Mouse (Mus musculus) 3T3-L1 (cell line): ENCODE results near the gene Etv6.

Source experiments
- DNase-seq: peaks from one replicate; pipeline ENCODE4 v3.0.0-alpha.2; 2015; ENCODE audit warnings: low read depth, low spot score

Etv6 gene

DNA sequence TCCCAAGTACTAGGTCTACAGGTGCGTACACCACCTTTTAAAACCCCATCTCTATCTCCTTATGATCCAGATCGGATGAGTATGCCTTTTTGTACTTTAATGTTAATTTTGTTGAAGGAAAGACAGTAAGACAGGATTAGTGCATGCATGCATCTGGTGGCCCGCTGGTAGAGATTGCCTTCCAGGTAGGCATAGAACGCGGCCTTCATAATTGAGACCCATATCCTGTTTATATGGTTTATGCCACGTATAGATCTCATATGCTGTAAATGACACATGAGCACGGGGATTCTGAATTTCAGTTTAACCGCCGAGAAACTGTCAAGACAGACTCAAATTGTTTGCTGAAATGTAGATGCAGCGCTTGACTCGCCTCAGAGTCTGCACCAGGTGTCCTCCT, 133.3 kb downstream of the Etv6 start:
- DNase-seq: no peak

- DNase-seq: no peak
Observed at GRCm38 (mm10) chr6:134171235-134171634, 135.7 kb downstream of the Etv6 start.

DNA sequence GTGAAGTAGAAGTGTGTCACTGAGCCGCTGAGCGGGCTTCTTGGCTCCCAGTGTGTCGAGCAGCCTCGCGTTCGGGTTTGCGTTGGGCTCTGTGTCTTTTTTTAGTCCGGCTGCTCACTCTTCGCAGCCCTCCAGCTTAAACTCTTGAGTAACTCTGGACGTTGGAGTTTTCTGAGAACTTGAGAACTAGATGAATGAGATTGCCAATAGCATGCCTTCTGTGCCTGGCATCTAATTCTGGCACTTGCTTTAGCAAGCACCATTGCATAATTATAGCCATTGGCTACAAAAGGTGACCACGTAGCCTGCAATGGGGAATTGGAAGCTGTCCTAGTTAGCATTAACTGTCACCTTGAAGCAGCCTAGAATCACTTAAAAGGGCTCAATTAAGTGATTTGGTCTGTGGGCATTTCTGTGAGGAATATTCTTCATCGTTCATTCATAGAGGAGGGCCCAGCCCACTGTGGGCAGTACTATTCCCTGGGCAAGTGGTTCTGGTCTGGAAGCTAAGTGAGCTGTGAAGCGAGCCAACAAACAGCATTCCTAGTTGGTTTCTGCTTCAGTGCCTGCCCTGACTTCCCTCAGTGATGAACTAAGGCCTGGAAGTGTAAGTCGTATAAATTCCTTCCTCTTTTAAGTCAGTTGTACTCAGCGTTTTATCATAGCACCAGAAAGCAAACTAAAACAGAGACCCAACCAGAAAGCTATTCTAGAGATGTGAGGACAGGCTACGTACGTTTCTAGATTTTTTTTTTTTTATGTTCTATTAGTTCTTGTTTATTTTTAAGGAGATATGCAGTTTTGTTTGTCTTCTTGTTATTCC, 136.6 kb downstream of the Etv6 start:
- DNase-seq: no peak

- no peak for DNase-seq
Observed at GRCm38 (mm10) chr6:134173439-134173838, 137.9 kb downstream of the Etv6 start.

GRCm38 (mm10) chr6:134175059-134175458, 139.6 kb downstream of the Etv6 start:
- DNase-seq: no peak

GRCm38 (mm10) chr6:134177196-134177595, 141.7 kb downstream of the Etv6 start:
- no peak for DNase-seq

DNA sequence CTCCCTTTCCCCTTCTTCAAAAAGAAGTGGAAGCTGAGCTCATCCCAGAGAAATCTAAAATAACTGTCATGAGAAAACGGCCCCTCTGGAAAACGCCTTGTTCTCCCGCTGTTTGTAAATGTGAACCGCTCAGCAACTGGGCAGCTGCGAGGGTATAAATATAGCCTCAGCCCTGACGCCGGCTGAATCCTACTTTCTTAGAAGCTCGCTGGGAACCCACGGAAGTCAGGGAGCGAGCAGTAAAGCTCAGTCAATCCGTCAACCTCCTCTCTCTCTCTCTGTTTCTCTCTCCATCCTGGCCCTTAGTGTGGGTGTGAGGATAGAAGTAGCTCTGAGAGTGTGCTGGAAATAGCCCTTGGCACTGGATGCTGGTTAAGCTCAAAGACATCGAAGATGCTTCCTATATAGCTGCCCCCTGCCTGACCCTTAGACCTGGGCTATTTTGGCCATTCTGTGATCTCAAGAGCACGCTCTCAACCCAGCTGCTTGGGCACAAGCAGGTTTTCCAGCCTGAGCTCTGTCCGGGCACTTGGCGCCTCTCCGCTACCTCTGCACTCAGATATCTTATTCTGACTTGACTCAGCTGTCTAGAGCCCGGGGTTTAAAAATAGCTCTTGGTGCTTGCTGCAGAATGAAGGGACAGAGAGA, 146.9 kb downstream of the Etv6 start:
- DNase-seq: no peak

GRCm38 (mm10) chr6:134183592-134184342, 148.3 kb downstream of the Etv6 start:
- no peak for DNase-seq

GRCm38 (mm10) chr6:134186286-134186903, 150.9 kb downstream of the Etv6 start:
- peak; percentile 94 for DNase-seq

GRCm38 (mm10) chr6:134188719-134189118, 153.2 kb downstream of the Etv6 start:
- no peak for DNase-seq

GRCm38 (mm10) chr6:134189174-134189573, 153.7 kb downstream of the Etv6 start:
- no peak for DNase-seq

DNA sequence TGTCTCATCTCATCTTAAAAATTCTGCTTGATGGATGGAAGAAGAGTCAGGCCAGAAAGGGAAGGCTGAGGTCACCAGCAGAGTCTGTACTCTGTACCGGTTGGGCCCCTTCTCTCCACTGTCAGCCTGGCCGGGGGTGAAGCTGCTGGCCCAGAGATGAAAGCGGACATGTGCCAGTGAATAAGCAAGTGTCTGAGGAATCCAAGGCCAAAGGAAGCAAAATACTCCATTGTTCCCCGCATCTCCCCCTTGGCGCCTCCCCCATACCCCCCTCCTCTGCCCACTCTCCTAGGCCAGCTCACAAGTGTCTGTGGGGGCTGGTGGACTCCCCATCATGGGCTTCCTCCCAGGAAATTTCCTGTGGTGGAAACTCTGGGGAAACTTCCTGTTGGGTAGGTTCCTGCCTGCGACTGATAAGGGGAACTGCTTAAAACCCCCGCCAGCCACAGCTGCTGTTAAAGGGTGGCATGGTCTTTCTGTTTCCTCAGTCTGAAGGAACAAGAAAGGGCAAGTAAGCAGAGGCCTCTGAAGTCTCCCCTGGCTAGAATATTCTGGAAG, 154.2 kb downstream of the Etv6 start:
- DNase-seq: no peak

DNA sequence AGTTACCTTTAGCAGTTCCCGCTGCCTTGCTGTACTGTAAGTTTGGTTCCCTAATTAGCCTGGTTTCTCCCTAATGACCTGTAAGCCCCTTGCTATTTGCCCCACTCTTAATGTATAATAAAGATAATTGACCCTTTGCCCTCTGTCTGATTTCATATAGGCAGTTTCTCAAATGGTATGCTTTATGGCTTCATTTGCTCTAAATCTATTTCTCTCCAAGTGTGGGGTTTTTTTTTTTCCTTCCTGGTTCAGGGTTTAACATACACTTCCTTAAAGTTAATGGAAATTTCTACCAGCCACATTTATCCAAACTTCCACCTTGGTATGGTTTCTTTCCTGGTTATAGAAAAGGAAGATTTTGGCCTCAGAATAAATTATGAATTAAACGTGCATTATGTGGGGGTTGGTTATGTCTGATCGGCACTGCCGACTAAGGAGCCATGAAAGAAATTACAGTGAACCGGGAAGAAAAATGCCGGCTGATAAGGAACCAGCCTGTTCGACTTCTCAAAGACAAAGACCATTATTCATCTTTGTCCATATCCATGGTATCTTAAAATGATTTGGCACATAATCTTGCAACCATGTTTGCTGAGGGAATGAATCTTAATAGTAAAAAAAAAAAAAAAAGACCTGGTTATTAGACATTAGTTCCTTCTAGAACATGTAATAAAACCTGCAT, 155.2 kb downstream of the Etv6 start:
- no peak for DNase-seq

DNA sequence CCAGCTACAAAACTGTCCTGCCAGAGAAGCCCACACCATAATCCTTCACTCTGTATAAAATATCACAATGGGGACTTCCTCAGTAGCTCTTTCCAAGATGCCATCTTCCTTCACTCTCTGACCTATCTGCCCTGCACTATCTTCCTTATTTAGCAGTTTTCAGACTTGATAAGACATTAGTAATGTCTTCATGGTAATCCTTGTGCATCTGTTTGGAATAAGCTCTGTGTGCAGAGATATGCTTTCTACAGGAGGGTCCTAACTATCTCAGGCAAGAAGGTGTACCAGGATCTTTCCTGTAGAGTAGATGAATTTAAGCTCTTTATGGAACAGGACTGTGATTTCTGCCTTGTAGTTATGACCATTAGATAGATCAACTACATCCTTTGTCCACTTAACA, 157.2 kb downstream of the Etv6 start:
- DNase-seq: no peak

- DNase-seq: peak; percentile 73
Observed at GRCm38 (mm10) chr6:134199895-134200294, 164.4 kb downstream of the Etv6 start.

DNA sequence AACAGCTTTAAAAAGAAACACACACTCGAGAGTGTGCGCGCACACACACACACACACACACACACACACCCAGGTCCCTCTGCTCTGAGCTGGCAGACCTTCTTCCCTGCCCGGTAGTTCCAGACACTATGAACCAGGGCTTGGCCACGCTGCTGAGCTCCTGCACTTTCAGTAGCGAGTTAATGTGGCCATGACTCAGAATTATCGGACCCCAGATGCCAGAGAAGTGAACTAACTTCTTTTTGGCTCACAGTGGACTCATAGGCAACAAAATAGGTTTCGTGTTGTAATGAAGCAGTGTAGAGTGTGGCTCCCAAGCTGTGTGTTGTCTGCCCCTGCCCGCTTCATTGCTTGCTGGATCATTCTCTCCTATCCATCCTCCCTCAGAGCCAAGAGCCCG, 165.1 kb downstream of the Etv6 start:
- DNase-seq: peak; percentile 86

DNA sequence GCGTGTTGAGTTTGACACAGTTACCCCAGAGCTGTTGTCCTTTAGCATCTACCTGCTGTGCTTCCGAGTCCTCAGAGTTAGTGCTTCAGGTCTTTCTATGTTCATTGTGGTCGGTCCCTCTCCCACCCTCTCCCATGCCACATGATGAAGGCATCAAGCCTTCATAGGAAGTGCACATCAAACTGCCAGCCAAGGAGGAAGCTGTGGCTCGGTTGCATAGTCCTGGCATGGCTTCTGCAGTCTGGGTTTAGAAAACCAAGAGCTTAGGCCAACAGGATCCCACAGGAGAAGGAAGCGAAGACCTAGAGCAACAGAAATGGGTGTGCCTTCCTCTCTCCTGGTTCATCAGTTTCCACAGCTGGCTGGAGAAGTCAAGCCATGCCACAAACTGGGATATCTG, 166.7 kb downstream of the Etv6 start:
- DNase-seq: no peak

DNA sequence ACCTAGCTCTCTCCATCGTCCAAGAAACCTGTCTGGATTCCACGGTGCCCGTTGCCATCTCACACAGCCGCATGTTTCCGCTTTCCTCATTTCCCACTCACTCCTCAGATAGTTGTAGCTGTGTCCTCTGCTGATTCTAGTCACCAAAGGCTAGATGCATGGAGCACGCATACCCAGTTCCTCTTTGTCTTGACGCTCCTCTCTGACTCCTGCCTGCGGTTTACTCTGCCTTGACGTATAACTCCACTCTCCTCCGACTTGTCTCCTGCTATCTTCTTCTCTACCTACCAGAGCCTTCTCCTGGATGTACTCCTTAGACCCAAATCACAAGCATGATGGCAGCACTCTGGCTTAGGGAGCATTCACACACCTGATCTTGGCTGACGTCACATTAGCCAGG, 169.7 kb downstream of the Etv6 start:
- DNase-seq: no peak

GRCm38 (mm10) chr6:134205726-134206125, 170.2 kb downstream of the Etv6 start:
- DNase-seq: peak; percentile 51

GRCm38 (mm10) chr6:134206251-134206650, 170.8 kb downstream of the Etv6 start:
- peak; percentile 24 for DNase-seq
